13 mouse cellular contexts compared by ENCODE assay signal in genomic region chr2:166784376-166784775, GRCm38 (mm10). TPM values are rescaled to one million over a fixed set of nuclear protein-coding genes. Genes with fewer than 3 reads are reported as not detected.
A peak's percentile ranks its signal among the peaks of the same experiment; 100 is the strongest.
DNase-seq lines count a peak whose midpoint lies in the region; TF ChIP-seq lines count a peak whose summit lies in the region.
"Had no signal": no experiment of that assay in that cellular context is flagged by ENCODE, and none has a peak within 500 bp of the region (broad histone marks: within the 10 kb centered on the region; RNA-seq: fewer than 3 reads in every experiment).

No protein-coding gene starts in this region.

- H3K4me3 ChIP-seq in cerebellum, adult 2 months (replicated peaks; ENCODE audit: insufficient read depth, low read depth, low read length), result no peak overlapping the region
- H3K4me3 ChIP-seq in layer of hippocampus, adult 2 months, result no peak overlapping the region
- H3K4me3 ChIP-seq: lung, embryonic 15.5 days; midbrain, embryonic 13.5 days had no signal

- TF ChIP-seq CTCF in cerebellum, adult 2 months (IDR thresholded peaks at IDR 0.05; ENCODE audit: borderline replicate concordance, insufficient read depth, low read depth, low read length), result peak; percentile 19; the same call in 1 of the 2 replicates
- TF ChIP-seq CTCF in layer of hippocampus, adult 2 months (conservative IDR thresholded peaks at IDR 0.05), result peak; percentile 60

- TF ChIP-seq POLR2A in cerebellum, adult 2 months (IDR thresholded peaks at IDR 0.05; ENCODE audit: borderline replicate concordance, insufficient read depth, low read length), result no peak

- intact Hi-C loops in heart, postnatal 14 days (cut with DNase I), result loop anchor here (10.0 kb wide), 1 partner anchor 680 kb away; no protein-coding TSS in a partner anchor

- H3K27me3 ChIP-seq in cerebellum, adult 2 months (ENCODE audit: control insufficient read depth, insufficient read depth, low read length), result no peaks in the 10 kb centered on the region
- H3K27me3 ChIP-seq: lung, embryonic 15.5 days; midbrain, embryonic 13.5 days had no signal

- peaks cover 5% of the 10 kb centered on the region; the same call in 1 of the 2 replicates for H3K4me1 ChIP-seq in cerebellum, adult 2 months (ENCODE audit: control insufficient read depth, insufficient read depth, low read length)

- no peak for DNase-seq in cerebellum, adult 2 months
- no peak for DNase-seq in cerebellum, postnatal 25 days
- DNase-seq in layer of hippocampus, adult 2 months (ENCODE audit: low spot score in 2 of 2), result no peak
- DNase-seq in layer of hippocampus, adult 18-20 months (ENCODE audit: low spot score in 2 of 2), result no peak
- DNase-seq in 3T3-L1 (ENCODE audit: low read depth, low spot score) (peak; percentile 46), R1 (ENCODE audit: low read depth, low spot score) (peak; percentile 75)
- DNase-seq in spleen, postnatal 10 days (ENCODE audit: low spot score in 2 of 2), result no peak
- DNase-seq in heart, postnatal 14 days, result no peak
- DNase-seq: B cell, adult 2 months; cerebellum, postnatal 36 days; thymus, postnatal 25 days had no signal

- H3K27ac ChIP-seq in cerebellum, adult 2 months (ENCODE audit: insufficient read depth, low read length), result no peak overlapping the region
- no peak overlapping the region for H3K27ac ChIP-seq in layer of hippocampus, adult 2 months
- H3K27ac ChIP-seq: lung, embryonic 15.5 days; midbrain, embryonic 13.5 days had no signal

- 80% methylated on average over 6 of the region's 6 CpGs for WGBS in cerebellum, adult 2 months

RNA-seq across cellular contexts. Expression of gene Trp53rkb, which starts 8.0 kb away (rescaled TPM):
- 6.8 and 7.7 TPM in 2 replicates for polyA plus RNA-seq in cerebellum, adult 2 months (2012; rRNA removed)
- total RNA-seq in layer of hippocampus, adult 2 months (2021), result 1 to 10 TPM; 5.8 to 7.9 TPM
- 1 to 10 TPM; 4.5 to 5.2 TPM for total RNA-seq in layer of hippocampus, adult 18-20 months (2021)
- total RNA-seq in heart, postnatal 14 days (2021), result 1 to 10 TPM; 2.8 to 3.1 TPM

RNA-seq across cellular contexts. Expression of gene Arfgef2, which starts 21.0 kb away (rescaled TPM):
- 27.9 and 29.1 TPM in 2 replicates for polyA plus RNA-seq in cerebellum, adult 2 months (2012; rRNA removed)
- total RNA-seq in layer of hippocampus, adult 2 months (2021), result 10 to 100 TPM; 52.9 to 59.5 TPM
- total RNA-seq in layer of hippocampus, adult 18-20 months (2021), result 10 to 100 TPM; 59.4 to 59.5 TPM
- 10 to 100 TPM; 37.6 to 43.6 TPM for total RNA-seq in heart, postnatal 14 days (2021)

Comparison
In these comparisons a context has a peak if more than half of its experiments do, and no peak if none do; other contexts are left out.
1. DNase-seq: peak in 3T3-L1 (single experiment) and R1 (single experiment); none in cerebellum, adult 2 months (0 of 2), cerebellum, postnatal 25 days (0 of 2), layer of hippocampus, adult 2 months (0 of 2), layer of hippocampus, adult 18-20 months (0 of 2), spleen, postnatal 10 days (0 of 2) and heart, postnatal 14 days (0 of 2).